13 mouse cellular contexts compared by ENCODE assay signal in the genomic region with DNA sequence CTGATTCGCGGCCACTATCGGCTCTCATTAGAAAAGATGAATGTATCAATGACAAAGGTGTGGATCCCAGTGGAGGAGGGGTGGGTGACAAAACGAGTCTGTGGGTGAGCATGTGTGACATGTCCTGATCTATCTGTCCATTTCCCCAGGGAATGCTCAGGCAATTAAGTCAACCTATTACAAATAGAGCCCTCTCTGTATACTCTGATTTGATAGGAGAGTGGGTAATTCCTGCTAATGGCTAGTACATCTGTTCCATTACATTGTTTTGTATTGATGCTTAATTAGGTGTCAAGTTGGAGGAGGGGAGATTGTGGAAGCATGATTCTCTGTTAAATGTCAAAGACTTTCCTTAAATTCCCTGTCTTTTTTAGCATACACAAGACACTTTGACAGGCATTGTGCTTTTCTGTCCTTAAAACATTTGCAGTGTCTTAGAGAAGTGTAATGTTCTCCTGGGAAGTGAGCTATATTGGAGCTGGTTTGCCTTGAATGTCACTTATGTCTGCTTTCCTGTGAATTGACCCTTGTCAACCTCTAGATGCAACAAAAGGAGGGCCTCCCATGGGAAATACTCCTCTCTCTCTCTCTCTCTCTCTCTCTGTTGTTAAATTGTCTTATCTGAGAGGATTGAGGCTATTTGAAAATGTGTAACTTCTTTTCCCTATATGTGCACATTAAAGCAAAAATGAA. TPM values are rescaled to one million over a fixed set of nuclear protein-coding genes. Genes with fewer than 3 reads are reported as not detected.
DNase-seq lines count a peak whose midpoint lies in the region; ATAC-seq and TF ChIP-seq lines count a peak whose summit lies in the region.
"Had no signal": no experiment of that assay in that cellular context is flagged by ENCODE, and none has a peak within 500 bp of the region (broad histone marks: within the 10 kb centered on the region; RNA-seq: fewer than 3 reads in every experiment).

No protein-coding gene starts in this region.

- H3K9ac ChIP-seq in forebrain, embryonic 12.5 days = no peak overlapping the region
- no peak overlapping the region for H3K9ac ChIP-seq in forebrain, embryonic 16.5 days (replicated peaks; ENCODE audit: low read depth, low read length)
- no peak overlapping the region for H3K9ac ChIP-seq in hindbrain, embryonic 14.5 days
- H3K9ac ChIP-seq in midbrain, embryonic 16.5 days (ENCODE audit: low read depth, low read length) = no peak overlapping the region
- H3K9ac ChIP-seq: limb, embryonic 13.5 days had no signal

- peaks cover 19% of the 10 kb centered on the region for H3K4me1 ChIP-seq in forebrain, embryonic 12.5 days
- peaks cover 15% of the 10 kb centered on the region for H3K4me1 ChIP-seq in forebrain, embryonic 16.5 days (replicated peaks; ENCODE audit: control insufficient read depth, insufficient read depth, low read length)
- H3K4me1 ChIP-seq in hindbrain, embryonic 14.5 days (replicated peaks; ENCODE audit: control insufficient read depth, insufficient read depth, low read length) = peaks cover 24% of the 10 kb centered on the region
- peaks cover 10% of the 10 kb centered on the region for H3K4me1 ChIP-seq in midbrain, embryonic 16.5 days (ENCODE audit: control insufficient read depth, insufficient read depth, low read length)
- H3K4me1 ChIP-seq: limb, embryonic 13.5 days had no signal

- no peak overlapping the region for H3K4me3 ChIP-seq in forebrain, embryonic 12.5 days (replicated peaks)
- no peak overlapping the region for H3K4me3 ChIP-seq in forebrain, embryonic 16.5 days (replicated peaks; ENCODE audit: low read length)
- H3K4me3 ChIP-seq in hindbrain, embryonic 14.5 days (replicated peaks; ENCODE audit: low read length) = no peak overlapping the region
- no peak overlapping the region for H3K4me3 ChIP-seq in midbrain, embryonic 16.5 days (ENCODE audit: low read depth, low read length)
- H3K4me3 ChIP-seq in left cerebral cortex, adult 2 months = no peak overlapping the region
- H3K4me3 ChIP-seq: limb, embryonic 13.5 days had no signal

- intact Hi-C loops in left cerebral cortex, adult 2 months (cut with DNase I) = no loop called here

- 30% methylated on average over 4 of the region's 4 CpGs for WGBS in forebrain, embryonic 12.5 days
- 28% methylated on average over 4 of the region's 4 CpGs for WGBS in forebrain, embryonic 16.5 days
- 19% methylated on average over 4 of the region's 4 CpGs for WGBS in hindbrain, embryonic 14.5 days
- WGBS in midbrain, embryonic 16.5 days = 33% methylated on average over 4 of the region's 4 CpGs

- no peak overlapping the region for H3K4me2 ChIP-seq in forebrain, embryonic 12.5 days
- H3K4me2 ChIP-seq in forebrain, embryonic 16.5 days (ENCODE audit: low read length) = no peak overlapping the region
- H3K4me2 ChIP-seq in hindbrain, embryonic 14.5 days (replicated peaks) = no peak overlapping the region
- H3K4me2 ChIP-seq in midbrain, embryonic 16.5 days (ENCODE audit: low read length) = no peak overlapping the region
- H3K4me2 ChIP-seq: limb, embryonic 13.5 days had no signal

- TF ChIP-seq CTCF in left cerebral cortex, adult 2 months (IDR thresholded peaks at IDR 0.05) = no peak

- H3K27me3 ChIP-seq in forebrain, embryonic 12.5 days = peaks cover 36% of the 10 kb centered on the region
- 0 out of 2 replicates have a peak, but pooled peaks cover 3% of the 10 kb centered on the region for H3K27me3 ChIP-seq in forebrain, embryonic 16.5 days (replicated peaks; ENCODE audit: control insufficient read depth, insufficient read depth, low read length)
- peaks cover 37% of the 10 kb centered on the region for H3K27me3 ChIP-seq in hindbrain, embryonic 14.5 days (ENCODE audit: control insufficient read depth, insufficient read depth, low read length)
- no peaks in the 10 kb centered on the region for H3K27me3 ChIP-seq in midbrain, embryonic 16.5 days (ENCODE audit: control insufficient read depth, insufficient read depth, low read depth, low read length)
- H3K27me3 ChIP-seq: limb, embryonic 13.5 days had no signal

- H3K36me3 ChIP-seq in forebrain, embryonic 12.5 days (replicated peaks) = no peaks in the 10 kb centered on the region
- H3K36me3 ChIP-seq in forebrain, embryonic 16.5 days (ENCODE audit: control insufficient read depth, insufficient read depth) = no peaks in the 10 kb centered on the region
- no peaks in the 10 kb centered on the region for H3K36me3 ChIP-seq in hindbrain, embryonic 14.5 days (replicated peaks; ENCODE audit: control insufficient read depth, insufficient read depth)
- no peaks in the 10 kb centered on the region for H3K36me3 ChIP-seq in midbrain, embryonic 16.5 days (ENCODE audit: control insufficient read depth, insufficient read depth, low read length)
- H3K36me3 ChIP-seq: limb, embryonic 13.5 days had no signal

- ATAC-seq in forebrain, embryonic 12.5 days (ENCODE audit: low FRiP score) = peak; percentile 89
- ATAC-seq in forebrain, embryonic 16.5 days = no peak
- peak; percentile 83 for ATAC-seq in hindbrain, embryonic 14.5 days (ENCODE audit: low FRiP score)
- ATAC-seq in midbrain, embryonic 16.5 days = peak; percentile 39; the same call in 1 of the 2 replicates
- ATAC-seq: activated CD4-positive, CD25-positive, alpha-beta regulatory T cell, adult 4 months had no signal

- no peaks in the 10 kb centered on the region for H3K9me3 ChIP-seq in forebrain, embryonic 12.5 days
- no peaks in the 10 kb centered on the region for H3K9me3 ChIP-seq in forebrain, embryonic 16.5 days (ENCODE audit: control insufficient read depth, low read length)
- H3K9me3 ChIP-seq in hindbrain, embryonic 14.5 days (ENCODE audit: control insufficient read depth, low read length) = no peaks in the 10 kb centered on the region
- H3K9me3 ChIP-seq in midbrain, embryonic 16.5 days (replicated peaks; ENCODE audit: control insufficient read depth, low read length, poor library complexity, severe bottlenecking) = no peaks in the 10 kb centered on the region
- H3K9me3 ChIP-seq: limb, embryonic 13.5 days had no signal

- DNase-seq in embryo, embryonic 9.5 days (ENCODE audit: extremely low spot score) = peak; percentile 33
- DNase-seq in hindbrain, embryonic 14.5 days (ENCODE audit: low spot score) = peak; percentile 49
- no peak for DNase-seq in adrenal gland, postnatal 36 days
- DNase-seq in layer of hippocampus, adult 9-10 months (ENCODE audit: low spot score) = no peak
- no peak for DNase-seq in left cerebral cortex, adult 2 months (ENCODE audit: extremely low spot score in 1 of 2, low spot score in 2 of 2)
- DNase-seq: adrenal gland, postnatal 25 days; cerebellum, postnatal 10 days; right cerebral cortex, postnatal 25 days had no signal

- peak overlapping the region; percentile 66 for H3K27ac ChIP-seq in forebrain, embryonic 12.5 days
- H3K27ac ChIP-seq in forebrain, embryonic 16.5 days (ENCODE audit: low read length) = no peak overlapping the region
- peak overlapping the region; percentile 64; the same call in 1 of the 2 replicates for H3K27ac ChIP-seq in hindbrain, embryonic 14.5 days
- no peak overlapping the region for H3K27ac ChIP-seq in midbrain, embryonic 16.5 days (ENCODE audit: low read length)
- no peak overlapping the region for H3K27ac ChIP-seq in left cerebral cortex, adult 2 months
- H3K27ac ChIP-seq: limb, embryonic 13.5 days had no signal

RNA-seq across cellular contexts. Expression of a gene that starts 58.9 kb away (rescaled TPM):
- 30.3 and 36.7 TPM in 2 replicates for polyA plus RNA-seq in forebrain, embryonic 12.5 days (2016; fragmentation: Nextera tagmentation; extraction: Ambion mirVana)
- 33.9 and 37.5 TPM in 2 replicates for polyA plus RNA-seq in forebrain, embryonic 16.5 days (2015; fragmentation: Nextera tagmentation; extraction: Ambion mirVana)
- 40.3 and 43.7 TPM in 2 replicates for polyA plus RNA-seq in hindbrain, embryonic 14.5 days (2014; fragmentation: Nextera tagmentation; extraction: Ambion mirVana)
- polyA plus RNA-seq in midbrain, embryonic 16.5 days (2015; fragmentation: Nextera tagmentation; extraction: Ambion mirVana) = 36.4 and 36.9 TPM in 2 replicates
- total RNA-seq in adrenal gland, postnatal 36 days (2021) = 100 to 1,000 TPM in 1 of 2 experiments, 10 to 100 TPM in 1; 90.2 to 130 TPM
- total RNA-seq in left cerebral cortex, adult 2 months (2021) = 100 to 1,000 TPM; 196 to 198 TPM

Comparison
In these comparisons a context has a peak if more than half of its experiments do, and no peak if none do; other contexts are left out.
1. H3K27ac ChIP-seq: peak in forebrain, embryonic 12.5 days (single experiment) and hindbrain, embryonic 14.5 days (single experiment); none in forebrain, embryonic 16.5 days (single experiment), midbrain, embryonic 16.5 days (single experiment) and left cerebral cortex, adult 2 months (single experiment).
2. DNase-seq: peak in embryo, embryonic 9.5 days (single experiment) and hindbrain, embryonic 14.5 days (single experiment); none in adrenal gland, postnatal 36 days (0 of 2), layer of hippocampus, adult 9-10 months (single experiment) and left cerebral cortex, adult 2 months (0 of 2).